Mouse (Mus musculus) olfactory bulb, adult 2 months (tissue): ENCODE data around the gene Wipf3.

Source experiments
- CTCF ChIP-seq: fragments of 200-500 bp; IDR thresholded peaks from 2 replicates; pipeline ENCODE4 v1.5.1; 2012; ENCODE audit warnings: low read depth, mild to moderate bottlenecking, low read length, moderate library complexity; ENCODE audit not compliant: insufficient read depth
- POLR2A ChIP-seq: fragments of 200-500 bp; IDR thresholded peaks from 2 replicates; pipeline ENCODE4 v1.6.1; 2012; ENCODE audit warnings: mild to moderate bottlenecking, low read depth, low read length, moderate library complexity; ENCODE audit not compliant: insufficient read depth

DNA sequence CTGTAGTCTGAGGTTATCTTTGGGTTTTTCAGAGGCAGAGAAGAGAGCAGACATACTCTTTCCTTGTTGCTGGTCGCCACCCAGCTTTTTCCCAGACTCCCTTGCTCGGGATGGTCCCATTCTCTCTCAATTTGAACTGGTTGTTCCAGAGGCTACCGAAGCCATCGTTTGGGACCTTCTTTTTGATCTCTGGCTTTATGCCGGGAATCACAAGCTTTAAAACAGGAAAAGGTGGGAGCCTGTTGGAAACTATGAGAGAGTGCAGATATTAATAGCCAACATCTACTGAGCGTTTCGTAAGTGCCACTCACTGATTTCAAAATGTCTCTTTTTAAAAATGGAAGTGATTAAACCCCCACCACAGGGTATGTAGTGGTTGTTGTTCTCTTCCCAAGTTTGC lies 42.5 kb downstream of the Wipf3 start:
- TF ChIP-seq POLR2A = no peak
- TF ChIP-seq CTCF = no peak
